Mouse (Mus musculus): ENCODE data around the gene Ptf1a. TPM values are rescaled to one million over a fixed set of nuclear protein-coding genes. Genes with fewer than 3 reads are reported as not detected.

Gene Ptf1a
- polyA plus RNA-seq, 1 experiment, result not detected

DNA sequence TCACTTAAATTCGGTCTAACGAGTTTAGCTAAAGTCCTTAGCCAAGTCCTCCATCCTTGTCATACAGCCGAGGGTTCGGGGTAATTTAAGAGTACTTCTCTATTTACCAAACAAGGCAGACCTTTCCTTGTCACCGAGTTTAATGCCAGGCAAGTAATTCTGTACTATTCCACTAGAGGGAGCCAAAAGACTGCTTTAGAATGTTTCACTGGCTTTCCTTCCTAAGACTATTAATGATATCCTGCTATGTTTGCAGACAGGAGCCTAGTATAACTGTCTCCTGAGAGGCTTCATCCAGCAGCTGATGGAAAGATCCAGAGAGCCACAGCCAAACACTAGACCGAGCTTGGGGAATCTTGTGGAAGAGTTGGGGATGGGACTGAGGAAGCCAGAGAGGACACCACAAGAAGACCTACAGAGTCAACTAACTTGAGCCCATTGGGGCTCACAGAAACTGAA lies 30.4 kb upstream of the Ptf1a start:
- Histone ChIP-seq H3K4me3 (no peak overlapping the region), H3K27me3 (ENCODE audit: control insufficient read depth, insufficient read depth, insufficient read length) (no peaks in the 10 kb centered on the region), H3ac (ENCODE audit: control insufficient read depth, insufficient read length) (no peak overlapping the region), H3K79me2 (ENCODE audit: control insufficient read depth, insufficient read depth) (no peaks in the 10 kb centered on the region), H3K4me2 (ENCODE audit: low read depth) (peak overlapping the region; percentile 37), H3K36me3 (ENCODE audit: control insufficient read depth, insufficient read depth) (no peaks in the 10 kb centered on the region)
- no peak for TF ChIP-seq TCF12 (IDR thresholded peaks at IDR 0.05; ENCODE audit: insufficient read depth, poor library complexity, severe bottlenecking)
- no peak for TF ChIP-seq MYOD1 (IDR thresholded peaks at IDR 0.05; ENCODE audit: control insufficient read depth in 1 of 3, insufficient read length in 2 of 3, low read depth in 2 of 3)
- TF ChIP-seq CEBPB (IDR thresholded peaks at IDR 0.05; ENCODE audit: insufficient read depth, poor library complexity, severe bottlenecking), result no peak
- TF ChIP-seq REST (IDR thresholded peaks at IDR 0.05; ENCODE audit: insufficient read depth, insufficient read length), result no peak
- TF ChIP-seq POLR2A (IDR thresholded peaks at IDR 0.05; ENCODE audit: insufficient read length, low read depth), result no peak
- TF ChIP-seq MYOG (IDR thresholded peaks at IDR 0.05; ENCODE audit: control insufficient read depth in 1 of 3, insufficient read depth in 1 of 3, insufficient read length in 2 of 3, low read depth in 2 of 3), result no peak
- no peak for TF ChIP-seq E2F4 (IDR thresholded peaks at IDR 0.05; ENCODE audit: insufficient read depth)
- no peak for TF ChIP-seq TCF3 (IDR thresholded peaks at IDR 0.05; ENCODE audit: insufficient read length, low read depth)
- TF ChIP-seq SRF (IDR thresholded peaks at IDR 0.05; ENCODE audit: control insufficient read depth, insufficient read length, low read depth), result no peak
- no peak for TF ChIP-seq POLR2AphosphoS2 (IDR thresholded peaks at IDR 0.05; ENCODE audit: insufficient read length, low read depth)
- no peak for TF ChIP-seq MAX (IDR thresholded peaks at IDR 0.05; ENCODE audit: low read depth)

GRCm38 (mm10) chr2:19416066-19416465 lies 29.4 kb upstream of the Ptf1a start:
- no peak overlapping the region for H3K4me2 ChIP-seq (ENCODE audit: low read depth)
- H3K27me3 ChIP-seq (ENCODE audit: control insufficient read depth, insufficient read depth, insufficient read length), result no peaks in the 10 kb centered on the region
- H3K36me3 ChIP-seq (ENCODE audit: control insufficient read depth, insufficient read depth), result no peaks in the 10 kb centered on the region
- no peak overlapping the region for H3ac ChIP-seq (ENCODE audit: control insufficient read depth, insufficient read length)
- TF ChIP-seq USF1 (IDR thresholded peaks at IDR 0.05; ENCODE audit: low read depth), result no peak
- TF ChIP-seq REST (IDR thresholded peaks at IDR 0.05; ENCODE audit: insufficient read depth, insufficient read length), result no peak
- TF ChIP-seq MYOG (IDR thresholded peaks at IDR 0.05; ENCODE audit: control insufficient read depth in 1 of 3, insufficient read depth in 1 of 3, insufficient read length in 2 of 3, low read depth in 2 of 3), result no peak
- no peak for TF ChIP-seq TCF3 (IDR thresholded peaks at IDR 0.05; ENCODE audit: insufficient read length, low read depth)
- TF ChIP-seq POLR2A (IDR thresholded peaks at IDR 0.05; ENCODE audit: insufficient read length, low read depth), result no peak
- no peak for TF ChIP-seq E2F4 (IDR thresholded peaks at IDR 0.05; ENCODE audit: insufficient read depth)
- no peak for TF ChIP-seq SRF (IDR thresholded peaks at IDR 0.05; ENCODE audit: control insufficient read depth, insufficient read length, low read depth)
- no peak for TF ChIP-seq CEBPB (IDR thresholded peaks at IDR 0.05; ENCODE audit: insufficient read depth, poor library complexity, severe bottlenecking)
- no peak for TF ChIP-seq POLR2AphosphoS2 (IDR thresholded peaks at IDR 0.05; ENCODE audit: insufficient read length, low read depth)
- no peak for TF ChIP-seq TCF12 (IDR thresholded peaks at IDR 0.05; ENCODE audit: insufficient read depth, poor library complexity, severe bottlenecking)
- no peaks in the 10 kb centered on the region for H3K79me2 ChIP-seq (ENCODE audit: control insufficient read depth, insufficient read depth)
- no peak overlapping the region for H3K4me3 ChIP-seq

GRCm38 (mm10) chr2:19419686-19420345 lies 25.6 kb upstream of the Ptf1a start:
- Histone ChIP-seq H3ac (ENCODE audit: control insufficient read depth, insufficient read length) (no peak overlapping the region), H3K79me2 (ENCODE audit: control insufficient read depth, insufficient read depth) (no peaks in the 10 kb centered on the region), H3K4me2 (ENCODE audit: low read depth) (no peak overlapping the region), H3K36me3 (ENCODE audit: control insufficient read depth, insufficient read depth) (no peaks in the 10 kb centered on the region), H3K27me3 (ENCODE audit: control insufficient read depth, insufficient read depth, insufficient read length) (no peaks in the 10 kb centered on the region), H3K4me3 (no peak overlapping the region)
- TF ChIP-seq USF1 (IDR thresholded peaks at IDR 0.05; ENCODE audit: low read depth) (no peak), POLR2A (IDR thresholded peaks at IDR 0.05; ENCODE audit: insufficient read length, low read depth) (no peak), SRF (IDR thresholded peaks at IDR 0.05; ENCODE audit: control insufficient read depth, insufficient read length, low read depth) (no peak), TCF12 (IDR thresholded peaks at IDR 0.05; ENCODE audit: insufficient read depth, poor library complexity, severe bottlenecking) (no peak), CEBPB (IDR thresholded peaks at IDR 0.05; ENCODE audit: insufficient read depth, poor library complexity, severe bottlenecking) (no peak), MAX (IDR thresholded peaks at IDR 0.05; ENCODE audit: low read depth) (no peak), REST (IDR thresholded peaks at IDR 0.05; ENCODE audit: insufficient read depth, insufficient read length) (no peak), POLR2AphosphoS2 (IDR thresholded peaks at IDR 0.05; ENCODE audit: insufficient read length, low read depth) (no peak), MYOD1 (IDR thresholded peaks at IDR 0.05; ENCODE audit: control insufficient read depth in 1 of 3, insufficient read length in 2 of 3, low read depth in 2 of 3) (no peak), TCF3 (IDR thresholded peaks at IDR 0.05; ENCODE audit: insufficient read length, low read depth) (no peak), MYOG (IDR thresholded peaks at IDR 0.05; ENCODE audit: control insufficient read depth in 1 of 3, insufficient read depth in 1 of 3, insufficient read length in 2 of 3, low read depth in 2 of 3) (no peak), E2F4 (IDR thresholded peaks at IDR 0.05; ENCODE audit: insufficient read depth) (no peak)

DNA sequence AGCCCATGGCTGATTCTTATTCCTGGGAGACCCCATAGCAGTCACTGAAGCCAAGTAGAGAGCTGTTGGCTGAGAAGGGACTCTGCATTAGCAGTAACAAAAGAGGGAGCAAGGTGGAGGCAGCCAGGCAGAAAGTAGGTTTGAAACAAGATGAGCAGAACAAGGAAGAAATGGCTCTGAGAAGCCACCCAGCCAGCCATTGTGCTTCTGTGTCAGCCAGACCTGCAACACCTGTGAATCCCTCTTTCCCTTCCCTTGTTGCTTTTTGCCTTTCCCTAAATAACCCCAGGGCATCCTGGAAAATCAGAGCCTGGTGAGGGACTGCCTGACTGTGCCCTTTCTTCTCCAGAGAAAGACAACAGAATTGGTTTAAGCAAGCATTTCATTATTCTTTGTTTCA lies 23.2 kb upstream of the Ptf1a start:
- Histone ChIP-seq H3K27me3 (ENCODE audit: control insufficient read depth, insufficient read depth, insufficient read length) (no peaks in the 10 kb centered on the region), H3K36me3 (ENCODE audit: control insufficient read depth, insufficient read depth) (no peaks in the 10 kb centered on the region), H3K79me2 (ENCODE audit: control insufficient read depth, insufficient read depth) (no peaks in the 10 kb centered on the region), H3ac (ENCODE audit: control insufficient read depth, insufficient read length) (no peak overlapping the region), H3K4me2 (ENCODE audit: low read depth) (no peak overlapping the region), H3K4me3 (no peak overlapping the region)
- TF ChIP-seq MYOG (IDR thresholded peaks at IDR 0.05; ENCODE audit: control insufficient read depth in 1 of 3, insufficient read depth in 1 of 3, insufficient read length in 2 of 3, low read depth in 2 of 3) (no peak), POLR2AphosphoS2 (IDR thresholded peaks at IDR 0.05; ENCODE audit: insufficient read length, low read depth) (no peak), E2F4 (IDR thresholded peaks at IDR 0.05; ENCODE audit: insufficient read depth) (no peak), TCF12 (IDR thresholded peaks at IDR 0.05; ENCODE audit: insufficient read depth, poor library complexity, severe bottlenecking) (no peak), POLR2A (IDR thresholded peaks at IDR 0.05; ENCODE audit: insufficient read length, low read depth) (no peak), SRF (IDR thresholded peaks at IDR 0.05; ENCODE audit: control insufficient read depth, insufficient read length, low read depth) (no peak), CEBPB (IDR thresholded peaks at IDR 0.05; ENCODE audit: insufficient read depth, poor library complexity, severe bottlenecking) (no peak), MYOD1 (IDR thresholded peaks at IDR 0.05; ENCODE audit: control insufficient read depth in 1 of 3, insufficient read length in 2 of 3, low read depth in 2 of 3) (no peak), MAX (IDR thresholded peaks at IDR 0.05; ENCODE audit: low read depth) (no peak), TCF3 (IDR thresholded peaks at IDR 0.05; ENCODE audit: insufficient read length, low read depth) (no peak), USF1 (IDR thresholded peaks at IDR 0.05; ENCODE audit: low read depth) (no peak), REST (IDR thresholded peaks at IDR 0.05; ENCODE audit: insufficient read depth, insufficient read length) (no peak)
